Mouse (Mus musculus): ENCODE measurements at regions not wholly inside any gene's neighbourhood (a gene's known extent, or its start where the extent isn't known, plus 50 kb on each side); places are given as distances from the start of the nearest gene placed in this dataset.

DNA sequence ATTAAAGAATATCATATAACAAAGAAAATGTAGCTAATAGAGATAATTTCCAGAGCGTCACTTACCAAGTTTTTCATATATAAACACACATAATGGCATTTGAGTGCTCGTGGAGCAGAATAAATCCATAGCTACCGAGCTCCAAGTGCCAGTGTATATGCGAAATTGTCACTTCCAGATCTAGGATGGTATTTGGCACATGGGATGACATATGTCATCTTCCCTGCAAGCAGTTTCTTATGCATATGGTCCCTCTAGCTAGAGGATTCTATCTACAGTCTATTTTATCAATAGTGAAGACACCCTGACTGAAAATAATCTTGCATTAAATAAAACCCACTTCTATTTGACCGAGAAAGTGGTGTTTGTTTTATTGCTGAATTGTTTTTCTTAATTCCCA, 109.6 kb upstream of the Cdh6 start:
- TF ChIP-seq EP300 (optimal IDR thresholded peaks at IDR 0.05) (no peak), CTCF (IDR thresholded peaks at IDR 0.05; ENCODE audit: low read depth) (no peak)
